Mouse (Mus musculus) kidney, adult 2 months (tissue): Measurements from ENCODE around the gene Ube4a.

ENCODE experiments used
- CTCF ChIP-seq: fragments of 200-500 bp; conservative IDR thresholded peaks from 2 replicates; pipeline ENCODE4 v1.5.1; 2011; ENCODE audit warnings: low read depth, mild to moderate bottlenecking, control low read depth, low read length, moderate library complexity, mixed read lengths; ENCODE audit not compliant: insufficient read depth, insufficient read length
- POLR2A ChIP-seq: fragments of 200-500 bp; IDR thresholded peaks from one replicate; pipeline ENCODE4 v1.6.1; 2011; ENCODE audit warnings: low read depth, low read length, control low read depth

- TF ChIP-seq POLR2A, result no peak
- TF ChIP-seq CTCF, result no peak
These were observed 59.8 kb downstream of the Ube4a start for GRCm38 (mm10) chr9:44905620-44906019.
